In the genomic region with DNA sequence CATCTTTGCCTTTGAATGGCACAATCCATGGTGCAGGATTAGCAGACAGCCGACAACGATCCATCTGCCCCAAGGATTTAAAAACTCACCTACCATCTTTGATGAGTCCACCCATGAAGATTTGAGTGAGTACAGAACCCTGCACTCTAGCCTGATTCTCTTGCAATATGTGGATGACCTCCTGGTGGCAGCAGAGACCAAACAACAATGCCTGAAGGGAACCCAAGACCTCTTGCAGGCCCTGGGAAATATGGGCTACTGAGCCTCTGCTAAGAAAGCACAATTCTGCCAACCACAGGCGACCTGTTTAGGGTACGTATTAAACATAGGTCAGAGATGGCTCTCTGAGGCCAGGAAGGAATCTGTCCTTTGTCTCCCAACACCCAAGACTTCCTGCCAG, we compare ENCODE assay signal across 8 mouse cellular contexts. TPM values are rescaled to one million over a fixed set of nuclear protein-coding genes. Genes with fewer than 3 reads are reported as not detected.
DNase-seq lines count a peak whose midpoint lies in the region; ATAC-seq and TF ChIP-seq lines count a peak whose summit lies in the region.

No protein-coding gene starts in this region.

- WGBS in forebrain, embryonic 13.5 days = 39% methylated on average over 4 of the region's 4 CpGs

- DNase-seq in G1E (ENCODE audit: low spot score) = peak; percentile 10
- peak; percentile 48 for DNase-seq in c-Kit-positive CD71-positive TER-119-positive erythroid progenitor cells, embryonic 14.5 days (ENCODE audit: low spot score)
- peak; percentile 69 to 90 for DNase-seq in layer of hippocampus, adult 8-10 months (ENCODE audit: low spot score in 2 of 2)
- DNase-seq in lung, postnatal 14 days = peak; percentile 87
- DNase-seq in retina, postnatal 1 day = peak; percentile 88
- peak; percentile 53 to 86 for DNase-seq in urinary bladder, adult 18-20 months (ENCODE audit: low spot score in 2 of 2)

- no peaks in the 10 kb centered on the region for H3K9me3 ChIP-seq in G1E (replicated peaks)
- H3K9me3 ChIP-seq in forebrain, embryonic 13.5 days (replicated peaks) = 0 out of 2 replicates have a peak, but pooled peaks cover 5% of the 10 kb centered on the region

- no peak overlapping the region for H3K27ac ChIP-seq in forebrain, embryonic 13.5 days

- H3K4me2 ChIP-seq in forebrain, embryonic 13.5 days = no peak overlapping the region

- no peaks in the 10 kb centered on the region for H3K4me1 ChIP-seq in G1E (ENCODE audit: insufficient read depth, low read depth, low read length)
- H3K4me1 ChIP-seq in forebrain, embryonic 13.5 days = no peaks in the 10 kb centered on the region

- no peak for TF ChIP-seq CTCF in G1E (IDR thresholded peaks at IDR 0.05; ENCODE audit: low read depth, low read length)

- no peak overlapping the region for H3K4me3 ChIP-seq in G1E (ENCODE audit: low read depth, low read length)
- no peak overlapping the region for H3K4me3 ChIP-seq in forebrain, embryonic 13.5 days

- no peak overlapping the region for H3K9ac ChIP-seq in forebrain, embryonic 13.5 days

- H3K36me3 ChIP-seq in G1E (replicated peaks) = no peaks in the 10 kb centered on the region
- no peaks in the 10 kb centered on the region for H3K36me3 ChIP-seq in forebrain, embryonic 13.5 days (ENCODE audit: poor library complexity, severe bottlenecking)

- H3K27me3 ChIP-seq in G1E (ENCODE audit: insufficient read depth, low read length) = peaks cover 10% of the 10 kb centered on the region; the same call in 1 of the 2 replicates
- no peaks in the 10 kb centered on the region for H3K27me3 ChIP-seq in forebrain, embryonic 13.5 days

- ATAC-seq in G1E (ENCODE audit: extremely low read depth, insufficient number of reproducible peaks, low FRiP score, poor library complexity, severe bottlenecking) = no peak
- ATAC-seq in forebrain, embryonic 13.5 days = peak; percentile 80; the same call in 1 of the 2 replicates
- peak; percentile 94 to 97 for ATAC-seq in hematopoietic stem cell, adult 5-6 weeks (replicated peaks in 1 of 2; ENCODE audit: insufficient read depth in 1 of 2, low FRiP score in 2 of 2, low TSS enrichment in 1 of 2, low read depth in 1 of 2, poor library complexity in 2 of 2, severe bottlenecking in 2 of 2)

RNA-seq across cellular contexts. Expression of a gene that starts 11.1 kb away (rescaled TPM):
- total RNA-seq in G1E (2014; fragmentation: Nextera tagmentation) (40.8 and 44.7 TPM in 2 replicates), G1E (2017) (56.3 and 58.6 TPM in 2 replicates)
- polyA plus RNA-seq in G1E (2012) = 25.8 and 28.8 TPM in 2 replicates
- 40.5 and 40.9 TPM in 2 replicates for polyA plus RNA-seq in forebrain, embryonic 13.5 days (2015; fragmentation: Nextera tagmentation; extraction: Ambion mirVana)
- total RNA-seq in hematopoietic stem cell, adult 5-6 weeks (2017) = 69.7 and 75.7 TPM in 2 replicates
- 10 to 100 TPM; 68.8 to 75.2 (median 73.1) TPM for total RNA-seq in layer of hippocampus, adult 8-10 months (2022)

RNA-seq across cellular contexts. Expression of a gene that starts 50.0 kb away (rescaled TPM):
- not detected in 2 replicates for total RNA-seq in G1E (2014; fragmentation: Nextera tagmentation)
- 0.06 and 0.22 TPM in 2 replicates for total RNA-seq in G1E (2017)
- 0.12 TPM in 1 of 2 replicates, not detected in the other for polyA plus RNA-seq in G1E (2012)
- polyA plus RNA-seq in forebrain, embryonic 13.5 days (2015; fragmentation: Nextera tagmentation; extraction: Ambion mirVana) = 111 and 114 TPM in 2 replicates
- total RNA-seq in hematopoietic stem cell, adult 5-6 weeks (2017) = 0.40 and 0.94 TPM in 2 replicates
- total RNA-seq in layer of hippocampus, adult 8-10 months (2022) = 10 to 100 TPM; 85.5 to 92.0 (median 89.1) TPM

RNA-seq across cellular contexts. Expression of a gene that starts 56.3 kb away (rescaled TPM):
- total RNA-seq in G1E (2014; fragmentation: Nextera tagmentation) (not detected in 2 replicates), G1E (2017) (under 0.01 and 0.44 TPM in 2 replicates)
- polyA plus RNA-seq in G1E (2012) = not detected in 2 replicates
- 2.6 and 3.0 TPM in 2 replicates for polyA plus RNA-seq in forebrain, embryonic 13.5 days (2015; fragmentation: Nextera tagmentation; extraction: Ambion mirVana)
- 0.30 and 1.5 TPM in 2 replicates for total RNA-seq in hematopoietic stem cell, adult 5-6 weeks (2017)
- total RNA-seq in layer of hippocampus, adult 8-10 months (2022) = 1 to 10 TPM in 2 of 4 experiments, under 1 TPM in 2; 0.37 to 1.2 (median 1.00) TPM

Comparison
In these comparisons a context has a peak if more than half of its experiments do, and no peak if none do; other contexts are left out.
1. DNase-seq: peak in every context shown above with its lines; median percentile 88 in retina, postnatal 1 day; 87 in lung, postnatal 14 days; 80 in layer of hippocampus, adult 8-10 months; 70 in urinary bladder, adult 18-20 months; 48 in c-Kit-positive CD71-positive TER-119-positive erythroid progenitor cells, embryonic 14.5 days; 10 in G1E.
2. RNA of a gene that starts 50.0 kb away (total RNA-seq): 85.5 to 92.0 TPM in layer of hippocampus, adult 8-10 months; 0.40 to 0.94 TPM in hematopoietic stem cell, adult 5-6 weeks and 0.06 to 0.22 TPM in G1E; every median in the first group is over 10 times any median in the second.